Mouse (Mus musculus): ENCODE measurements around the gene Sfxn5.

Gene Sfxn5

DNA sequence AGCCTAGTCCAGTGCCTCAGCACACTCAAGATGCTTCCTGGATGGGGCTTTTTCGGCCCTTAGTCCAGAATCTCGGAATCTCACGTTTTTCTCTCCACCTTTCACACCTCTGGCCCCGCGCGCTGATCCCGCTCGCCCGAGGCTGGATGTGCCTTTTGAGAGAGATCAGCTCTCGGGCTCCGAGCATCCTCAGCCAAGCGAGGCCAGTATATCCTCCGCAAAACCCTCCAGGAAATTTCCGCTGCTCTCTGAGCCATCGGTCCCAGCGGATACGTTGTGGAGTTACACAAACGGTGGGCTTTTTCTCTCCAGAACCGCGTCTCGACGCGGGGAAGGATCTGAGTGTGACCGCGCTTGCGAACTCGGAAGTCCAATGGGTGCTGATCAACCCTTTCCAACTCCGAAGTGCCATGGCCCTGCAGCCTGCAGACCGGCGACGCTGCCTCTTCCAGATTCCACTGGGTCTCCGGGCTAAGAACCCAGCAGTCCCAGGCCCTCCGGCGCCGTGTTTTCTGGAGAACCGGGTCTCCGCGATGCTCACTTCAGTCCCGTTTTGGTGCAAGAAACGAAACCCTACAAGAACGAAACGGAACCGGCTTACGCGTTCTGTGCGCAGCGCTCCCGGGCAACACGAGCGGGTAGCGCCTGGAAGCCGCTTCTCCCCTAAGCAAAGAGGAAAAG lies 143.2 kb downstream of the Sfxn5 start:
- DNase-seq (ENCODE audit: low spot score): peak; percentile 32

DNA sequence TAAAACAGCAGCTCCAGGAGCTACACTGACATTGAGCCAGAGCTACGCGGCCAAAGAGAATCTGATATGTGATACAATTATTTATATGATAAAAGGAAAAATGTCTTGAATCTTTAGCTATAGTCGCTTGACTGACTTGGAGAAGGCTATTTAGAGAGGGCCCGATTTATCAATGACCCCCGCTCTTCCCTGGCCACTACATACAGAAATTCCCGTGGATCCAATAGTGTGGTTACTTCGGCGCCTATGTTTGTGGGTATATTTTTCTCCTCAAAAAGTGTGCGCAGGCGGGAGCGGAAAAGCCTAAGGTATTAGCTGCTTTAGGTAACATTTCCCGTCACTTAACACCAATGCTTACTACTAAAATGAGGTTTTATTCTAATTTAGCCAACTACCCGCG lies 143.9 kb downstream of the Sfxn5 start:
- no peak for DNase-seq (ENCODE audit: low spot score)

DNA sequence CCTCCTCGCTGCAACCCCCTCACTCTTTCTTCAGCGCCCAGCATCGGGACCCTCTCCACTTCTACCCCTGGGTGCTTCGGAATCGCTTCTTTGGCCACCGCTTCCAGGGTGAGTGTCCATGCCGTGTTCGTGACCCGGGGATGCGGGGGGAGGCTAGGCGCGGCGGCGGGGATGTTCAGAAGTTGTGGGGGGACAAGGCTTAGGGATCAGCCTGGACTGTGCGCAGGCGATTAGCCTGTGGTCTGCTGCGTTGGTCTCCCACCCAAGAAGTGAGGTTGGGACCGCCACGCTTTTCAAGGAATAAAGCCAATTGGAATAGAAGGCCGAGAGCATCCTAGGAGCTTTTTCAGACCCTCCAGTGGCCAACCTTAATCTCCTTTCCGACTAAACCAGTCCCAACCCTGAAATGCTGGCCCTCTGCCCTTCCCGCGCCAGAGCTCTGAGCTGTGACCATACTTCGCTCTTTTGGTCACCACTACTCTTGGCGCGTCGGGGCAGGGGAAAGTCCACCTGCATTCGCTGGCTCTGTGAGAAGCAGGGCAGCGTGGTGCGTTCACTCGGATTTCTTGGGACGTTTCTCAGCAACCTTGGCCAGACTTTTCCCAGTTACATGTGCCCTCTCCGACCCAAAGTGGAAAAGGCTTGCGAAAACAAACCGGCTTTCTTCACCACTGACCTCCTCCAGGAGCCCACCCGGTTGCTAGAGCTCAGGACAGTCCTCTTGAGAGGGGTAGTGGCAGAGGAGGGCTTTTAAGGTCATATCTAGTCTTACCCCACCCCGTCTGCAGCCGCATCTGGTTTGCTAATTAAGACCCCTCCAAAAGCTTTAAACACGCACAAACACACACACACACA lies 144.7 kb downstream of the Sfxn5 start:
- DNase-seq (ENCODE audit: low spot score): no peak

- DNase-seq (ENCODE audit: low spot score): peak; percentile 85
Measured at GRCm38 (mm10) chr6:85187340-85188211, 145.6 kb downstream of the Sfxn5 start, which contains the start of gene Emx1. Gene Emx1, plus strand, starts transcription at chr6:85187438.

DNA sequence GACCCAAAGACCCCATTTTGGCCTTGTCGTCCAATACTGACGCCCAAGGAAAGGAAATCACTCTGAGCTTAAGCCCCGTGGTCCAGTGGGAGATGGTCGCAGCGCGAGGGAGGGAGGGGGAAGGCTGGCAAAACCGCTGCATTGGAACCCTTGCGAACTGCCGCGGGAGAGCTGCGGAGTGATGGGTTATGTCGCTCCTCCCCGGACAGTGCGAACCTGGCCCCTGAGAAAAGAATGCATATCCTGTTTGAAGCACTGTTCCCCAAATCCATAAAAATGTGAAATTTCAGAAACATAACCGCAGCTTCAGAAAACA lies 146.5 kb downstream of the Sfxn5 start:
- DNase-seq (ENCODE audit: low spot score): no peak

DNA sequence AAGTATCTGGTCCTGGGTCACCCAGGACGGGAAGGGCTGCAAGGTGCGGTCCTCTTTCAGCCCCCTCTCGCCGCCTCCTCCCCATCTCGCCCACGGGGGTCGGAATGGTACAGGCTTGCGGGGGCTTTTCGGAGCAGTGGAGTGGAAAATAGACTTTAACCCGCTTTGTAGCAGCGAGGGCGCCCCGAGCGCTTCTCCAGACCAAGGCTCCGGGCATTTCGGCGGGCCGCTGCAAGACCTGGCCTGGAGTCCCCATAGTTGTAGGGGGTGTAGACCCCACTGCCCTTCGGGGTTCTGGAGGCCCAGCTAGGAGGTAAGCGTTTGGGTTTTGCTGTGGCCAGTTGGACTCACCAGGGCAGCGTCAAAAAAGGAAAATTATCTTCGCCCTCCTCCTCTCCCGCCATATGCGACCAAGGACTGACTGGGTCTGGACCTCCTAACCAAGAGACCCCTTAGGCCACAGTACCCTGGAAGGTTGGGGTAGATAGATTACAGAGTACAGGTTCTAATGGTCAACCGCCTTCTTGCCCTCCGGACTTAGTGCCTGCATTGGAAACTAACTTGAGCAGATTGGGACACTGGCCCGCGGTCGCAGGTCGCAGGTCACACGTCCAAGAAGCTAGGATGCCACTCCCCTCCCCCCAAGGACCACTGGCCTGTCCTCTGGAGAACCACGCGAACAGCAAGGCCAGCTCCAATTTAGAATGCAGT lies 147.0 kb downstream of the Sfxn5 start:
- peak; percentile 36 for DNase-seq (ENCODE audit: low spot score)

DNA sequence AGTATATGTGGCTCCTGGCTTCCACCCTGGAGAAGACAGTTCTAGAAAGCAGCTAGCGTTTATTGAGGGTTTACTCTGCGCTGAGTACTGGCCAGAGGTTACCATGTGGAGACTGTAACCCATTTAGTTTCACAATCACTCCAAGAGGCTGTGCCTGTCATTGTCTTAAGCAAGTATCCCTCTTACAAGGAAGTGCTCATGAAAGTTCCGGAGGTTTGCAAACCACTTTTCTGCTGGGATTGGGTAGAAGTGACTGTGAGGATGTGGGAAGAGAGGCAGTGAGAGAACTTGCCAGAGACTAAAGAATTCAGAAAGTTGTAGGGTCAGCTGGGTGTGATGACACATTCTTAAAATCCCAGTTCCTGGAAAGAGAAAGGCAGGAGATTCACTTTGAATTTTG lies 149.3 kb downstream of the Sfxn5 start:
- no peak for DNase-seq (ENCODE audit: low spot score)

- no peak for DNase-seq (ENCODE audit: low spot score)
Measured at GRCm38 (mm10) chr6:85180036-85180435, 153.2 kb downstream of the Sfxn5 start.

DNA sequence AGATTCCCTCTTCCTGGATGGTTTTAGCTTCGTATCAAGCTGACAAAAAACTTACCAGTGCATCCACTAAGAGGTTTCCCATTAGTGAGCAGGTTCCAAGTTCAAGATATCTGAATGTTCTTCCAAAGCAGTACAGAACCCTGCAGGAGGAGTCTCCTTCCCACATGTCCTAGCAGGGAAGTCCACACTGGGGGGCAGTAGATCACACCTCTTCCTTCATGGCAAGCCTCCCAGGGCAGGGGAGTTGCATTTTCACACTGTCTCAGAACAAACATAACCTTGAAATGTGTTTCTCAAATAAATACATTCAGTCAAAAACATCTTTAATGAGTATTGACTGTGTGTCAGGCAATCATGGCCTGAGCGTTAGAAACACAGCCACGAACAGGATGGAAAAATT lies 153.7 kb downstream of the Sfxn5 start:
- DNase-seq (ENCODE audit: low spot score): no peak

DNA sequence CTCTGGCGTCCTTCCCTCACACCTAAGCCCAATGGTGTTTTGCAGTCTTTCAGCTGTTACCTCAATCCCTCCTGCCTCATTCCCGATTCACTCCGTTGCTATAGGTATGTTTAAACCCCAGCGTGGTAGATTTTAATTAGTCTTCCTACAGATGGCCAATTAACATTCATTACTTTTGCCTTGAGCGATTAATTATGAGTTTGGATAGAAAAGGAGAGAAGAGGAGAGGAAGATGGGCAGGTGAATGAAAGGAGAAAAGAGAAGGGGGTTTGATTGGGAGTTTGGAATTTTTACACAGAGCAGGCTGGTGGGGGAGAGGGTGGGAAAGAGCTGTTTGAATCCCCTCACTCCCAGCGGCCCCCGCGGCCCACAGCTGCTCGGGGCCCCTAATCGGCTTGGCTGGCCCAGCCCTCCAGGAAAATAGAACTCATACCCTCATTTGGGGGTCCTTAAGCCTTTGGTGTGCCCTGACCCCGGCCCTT lies 167.7 kb downstream of the Sfxn5 start:
- DNase-seq (ENCODE audit: low spot score): no peak

All from yolk sac, embryonic 10.5 days (tissue).